Mouse (Mus musculus) hindbrain, embryonic 12.5 days (tissue): ENCODE measurements around the gene Ormdl3. TPM values are rescaled to one million over a fixed set of nuclear protein-coding genes. Genes with fewer than 3 reads are reported as not detected.

Source experiments
- ATAC-seq: fragments of 200-750 bp; cut with Nextera tagmentation; 2 replicates; pipeline ENCODE4 v1.8.0; 2017; ENCODE audit warnings: moderate TSS enrichment; ENCODE audit not compliant: low FRiP score
- H3K27ac ChIP-seq: fragments of 300-500 bp; sonication (generic); 2 replicates; pipeline ENCODE4 v1.5.1; 2016; ENCODE audit warnings: mild to moderate bottlenecking
- H3K27me3 ChIP-seq: fragments of 300-500 bp; sonication (generic); 2 replicates; pipeline ENCODE4 v1.6.1; 2016; ENCODE audit warnings: mild to moderate bottlenecking
- H3K36me3 ChIP-seq: fragments of 300-500 bp; sonication (generic); 2 replicates; pipeline ENCODE4 v1.6.1; 2016; ENCODE audit warnings: mild to moderate bottlenecking
- H3K4me1 ChIP-seq: fragments of 300-500 bp; sonication (generic); 2 replicates; pipeline ENCODE4 v1.6.1; 2016
- H3K4me2 ChIP-seq: fragments of 300-500 bp; sonication (generic); replicated peaks from 2 replicates; pipeline ENCODE4 v1.6.1; 2016; ENCODE audit warnings: mild to moderate bottlenecking
- H3K4me3 ChIP-seq: fragments of 300-500 bp; sonication (generic); 2 replicates; pipeline ENCODE4 v1.5.1; 2016; ENCODE audit warnings: mild to moderate bottlenecking
- H3K9ac ChIP-seq: fragments of 300-500 bp; sonication (generic); 2 replicates; pipeline ENCODE4 v1.6.1; 2016; ENCODE audit warnings: mild to moderate bottlenecking, moderate library complexity
- H3K9me3 ChIP-seq: fragments of 300-500 bp; sonication (generic); replicated peaks from 2 replicates; pipeline ENCODE4 v1.6.1; 2016; ENCODE audit warnings: mild to moderate bottlenecking
- WGBS: fragments of 180-500 bp; shearing (Covaris S2); methylation state at CpG from one replicate; pipeline ENCODE4 v1.1.7; 2016; 5-methylcytosine and 5-hydroxymethylcytosine counted together
- polyA plus RNA-seq: library from polyadenylated mRNA; unstranded; fragments of >200 nt; fragmentation: Nextera tagmentation; extraction: Ambion mirVana; gene quantifications from 2 replicates; pipeline ENCODE4 v1.2.1, GENCODE M21; 2016

Ormdl3 gene
- polyA plus RNA-seq, 1 experiment from 2014 or later, result 69.8 TPM

DNA sequence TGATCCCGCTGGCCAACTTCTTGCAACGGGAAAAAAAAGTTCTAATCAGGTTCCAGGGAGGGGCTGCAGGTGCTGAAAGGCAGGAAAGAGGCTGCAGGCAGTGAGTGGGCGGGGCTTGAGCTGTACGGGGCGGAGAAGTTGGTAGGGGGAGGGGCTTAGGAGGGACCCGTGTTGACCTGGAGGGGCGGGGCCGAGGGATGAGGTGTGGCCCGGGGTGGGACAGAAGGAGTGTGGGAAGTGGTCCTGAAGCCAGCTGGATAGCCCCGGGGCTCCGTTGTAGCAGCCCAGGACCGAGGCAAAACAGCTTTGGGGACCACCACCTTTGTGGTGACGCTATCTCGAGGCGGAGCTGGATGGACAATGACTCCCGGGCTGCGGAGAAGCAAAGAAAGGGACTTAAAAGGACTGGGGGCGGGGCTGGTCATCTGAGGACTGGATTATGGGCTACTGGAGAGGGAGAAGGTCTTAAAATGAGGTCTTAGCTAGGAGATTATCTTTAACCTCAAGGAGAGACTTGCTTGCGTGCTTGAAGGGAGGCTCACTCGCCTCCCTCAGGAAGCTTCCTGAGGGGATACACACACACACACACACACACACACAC is 15.0 kb upstream of the Ormdl3 start:
- Histone ChIP-seq H3K9me3 (no peaks in the 10 kb centered on the region), H3K27ac (no peak overlapping the region), H3K4me1 (peaks cover 7% of the 10 kb centered on the region), H3K27me3 (peaks cover 43% of the 10 kb centered on the region), H3K36me3 (no peaks in the 10 kb centered on the region), H3K4me2 (peak overlapping the region; percentile 47), H3K4me3 (peak overlapping the region; percentile 29), H3K9ac (0 out of 2 replicates have a peak overlapping the region, but pooled peaks have one; percentile 23)
- 3% methylated on average over 19 of the region's 20 CpGs for WGBS
- no peak for ATAC-seq

GRCm38 (mm10) chr11:98599291-98599690 is 12.1 kb upstream of the Ormdl3 start:
- H3K9me3 ChIP-seq, result no peaks in the 10 kb centered on the region
- H3K4me1 ChIP-seq, result peaks cover 7% of the 10 kb centered on the region
- WGBS, result 46% methylated on average over 18 of the region's 18 CpGs
- H3K4me3 ChIP-seq, result no peak overlapping the region
- peaks cover 43% of the 10 kb centered on the region for H3K27me3 ChIP-seq
- no peak overlapping the region for H3K27ac ChIP-seq
- H3K9ac ChIP-seq, result no peak overlapping the region
- no peaks in the 10 kb centered on the region for H3K36me3 ChIP-seq
- no peak for ATAC-seq
- no peak overlapping the region for H3K4me2 ChIP-seq

GRCm38 (mm10) chr11:98598851-98599290 is 11.7 kb upstream of the Ormdl3 start:
- Histone ChIP-seq H3K4me3 (no peak overlapping the region), H3K9ac (no peak overlapping the region), H3K4me1 (peaks cover 7% of the 10 kb centered on the region), H3K4me2 (no peak overlapping the region), H3K27ac (no peak overlapping the region), H3K27me3 (peaks cover 43% of the 10 kb centered on the region), H3K36me3 (no peaks in the 10 kb centered on the region), H3K9me3 (no peaks in the 10 kb centered on the region)
- 65% methylated on average over 18 of the region's 18 CpGs for WGBS
- no peak for ATAC-seq

DNA sequence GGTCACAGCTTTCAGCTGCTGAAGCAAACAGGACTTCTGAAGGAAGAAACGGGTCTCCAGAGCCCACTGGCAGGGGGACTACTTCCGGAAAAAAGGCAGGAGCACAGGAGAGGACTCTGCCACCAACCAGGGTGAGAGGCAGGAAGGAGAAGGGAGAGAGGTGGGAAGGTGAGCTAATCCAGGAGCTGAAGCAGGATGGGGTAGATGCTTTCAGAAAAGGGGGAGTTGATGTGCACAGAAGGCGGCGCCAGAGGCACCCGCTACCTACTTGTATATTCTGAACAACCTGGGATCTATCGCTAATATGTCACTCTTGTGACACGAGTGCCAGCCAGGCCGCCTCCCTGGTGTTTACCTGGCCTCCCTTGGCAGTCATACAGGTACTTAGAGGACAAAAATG is 10.8 kb upstream of the Ormdl3 start, which contains the start of gene Lrrc3c:
Gene Lrrc3c, plus strand, starts transcription at position 301 of the 400 bp plus-strand sequence.
- H3K27ac ChIP-seq, result no peak within 1 kb of the TSS
- no peak within 1 kb of the TSS for H3K4me3 ChIP-seq
- 79% methylated on average over 8 of the region's 8 CpGs for WGBS
- no peaks in the 10 kb centered on the region for H3K9me3 ChIP-seq
- peaks cover 43% of the 10 kb centered on the region for H3K27me3 ChIP-seq
- H3K4me1 ChIP-seq, result peaks cover 7% of the 10 kb centered on the region
- H3K36me3 ChIP-seq, result no peaks in the 10 kb centered on the region
- H3K4me2 ChIP-seq, result no peak within 1 kb of the TSS
- no peak within 1 kb of the TSS for H3K9ac ChIP-seq
- ATAC-seq, result no peak

DNA sequence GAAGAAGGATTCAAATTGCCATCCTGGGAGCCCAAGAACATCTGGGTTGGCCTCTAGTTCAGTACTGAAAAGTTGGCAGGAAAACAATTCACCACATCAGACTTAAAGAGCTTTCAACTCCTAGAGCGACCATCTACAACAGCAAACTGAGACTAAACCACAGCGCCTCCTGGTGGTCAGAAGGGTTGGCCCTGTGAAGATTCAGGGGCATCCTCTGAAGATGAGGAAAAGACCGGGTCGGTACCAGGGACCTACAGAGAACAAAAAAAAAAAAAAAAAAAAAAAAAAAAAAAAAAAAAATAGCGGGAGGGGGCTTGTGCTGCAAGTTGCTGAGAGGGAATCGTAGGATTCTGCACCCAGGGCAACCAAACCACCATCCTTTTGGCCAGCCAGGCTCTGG is 10.2 kb upstream of the Ormdl3 start:
- ATAC-seq, result no peak
- 36% methylated on average over 6 of the region's 6 CpGs for WGBS
- H3K4me1 ChIP-seq, result peaks cover 5% of the 10 kb centered on the region

DNA sequence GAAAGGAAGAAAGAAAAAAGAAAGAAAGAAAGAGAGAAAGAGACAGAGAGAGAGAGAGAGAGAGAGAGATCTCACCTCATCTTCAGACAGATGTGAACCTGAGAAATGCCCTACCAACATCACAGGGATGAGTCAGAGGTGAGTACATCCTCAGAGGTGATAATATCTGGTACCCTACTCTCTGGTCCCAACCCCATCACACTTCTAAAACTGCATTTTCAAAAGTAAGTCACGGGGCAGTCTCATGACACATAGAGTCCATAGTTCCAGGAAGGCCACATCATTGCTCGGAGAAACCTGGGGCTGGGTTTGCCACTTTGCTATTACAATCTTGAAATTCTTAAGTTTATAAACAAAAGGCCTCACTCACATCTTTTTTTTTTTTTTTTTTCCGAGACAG is 8.8 kb upstream of the Ormdl3 start:
- Histone ChIP-seq H3K4me3 (no peak overlapping the region), H3K36me3 (no peaks in the 10 kb centered on the region), H3K4me1 (no peaks in the 10 kb centered on the region), H3K9me3 (no peaks in the 10 kb centered on the region), H3K27ac (no peak overlapping the region), H3K4me2 (no peak overlapping the region), H3K27me3 (peaks cover 38% of the 10 kb centered on the region), H3K9ac (no peak overlapping the region)
- WGBS, result 88% methylated on average over 3 of the region's 3 CpGs
- no peak for ATAC-seq

More for the DNA sequence above, 10.2 kb upstream of the Ormdl3 start:
- Histone ChIP-seq H3K27me3 (peaks cover 46% of the 10 kb centered on the region), H3K4me3 (no peak overlapping the region), H3K9ac (no peak overlapping the region), H3K36me3 (no peaks in the 10 kb centered on the region), H3K9me3 (no peaks in the 10 kb centered on the region), H3K4me2 (no peak overlapping the region), H3K27ac (no peak overlapping the region)

DNA sequence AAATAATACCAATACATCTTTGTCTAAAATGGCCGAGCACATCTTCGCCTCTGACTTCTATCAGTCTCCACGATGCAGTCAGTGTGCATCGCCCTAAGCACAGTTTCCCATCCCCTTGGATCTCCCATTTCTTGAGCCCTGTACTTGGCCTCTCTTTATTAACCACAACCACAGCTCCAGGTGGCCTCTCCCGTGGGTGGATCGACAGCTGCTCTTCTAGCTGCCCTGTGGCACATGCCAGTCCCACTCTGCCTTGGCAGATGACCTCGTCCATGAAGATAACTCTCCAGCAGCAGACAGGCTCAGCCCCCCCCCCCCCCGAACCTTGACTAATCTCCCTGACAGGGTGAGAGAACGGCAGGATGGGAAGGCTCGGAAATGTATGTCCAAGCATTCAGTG is 8.3 kb upstream of the Ormdl3 start:
- H3K27ac ChIP-seq, result no peak overlapping the region
- no peaks in the 10 kb centered on the region for H3K9me3 ChIP-seq
- H3K4me3 ChIP-seq, result no peak overlapping the region
- H3K4me1 ChIP-seq, result no peaks in the 10 kb centered on the region
- H3K36me3 ChIP-seq, result no peaks in the 10 kb centered on the region
- ATAC-seq, result no peak
- H3K9ac ChIP-seq, result no peak overlapping the region
- 80% methylated on average over 10 of the region's 10 CpGs for WGBS
- H3K27me3 ChIP-seq, result peaks cover 33% of the 10 kb centered on the region
- no peak overlapping the region for H3K4me2 ChIP-seq

GRCm38 (mm10) chr11:98595021-98595420 is 7.9 kb upstream of the Ormdl3 start:
- H3K4me1 ChIP-seq, result no peaks in the 10 kb centered on the region
- no peak overlapping the region for H3K4me3 ChIP-seq
- no peak overlapping the region for H3K4me2 ChIP-seq
- ATAC-seq, result no peak
- no peak overlapping the region for H3K9ac ChIP-seq
- WGBS, result 80% methylated on average over 6 of the region's 6 CpGs
- no peaks in the 10 kb centered on the region for H3K36me3 ChIP-seq
- H3K27me3 ChIP-seq, result peaks cover 29% of the 10 kb centered on the region
- H3K27ac ChIP-seq, result no peak overlapping the region
- H3K9me3 ChIP-seq, result no peaks in the 10 kb centered on the region

- ATAC-seq, result no peak
- H3K27ac ChIP-seq, result no peak overlapping the region
- WGBS, result 74% methylated on average over 19 of the region's 19 CpGs
- no peaks in the 10 kb centered on the region for H3K9me3 ChIP-seq
- H3K4me1 ChIP-seq, result peaks cover 21% of the 10 kb centered on the region
- H3K9ac ChIP-seq, result no peak overlapping the region
- no peaks in the 10 kb centered on the region for H3K36me3 ChIP-seq
- no peak overlapping the region for H3K4me2 ChIP-seq
- peaks cover 5% of the 10 kb centered on the region for H3K27me3 ChIP-seq
- no peak overlapping the region for H3K4me3 ChIP-seq
Measured at GRCm38 (mm10) chr11:98590548-98591445, 3.6 kb upstream of the Ormdl3 start.

- Histone ChIP-seq H3K27me3 (peaks cover 5% of the 10 kb centered on the region), H3K36me3 (no peaks in the 10 kb centered on the region), H3K4me3 (no peak overlapping the region), H3K4me1 (peaks cover 34% of the 10 kb centered on the region), H3K27ac (no peak overlapping the region), H3K4me2 (no peak overlapping the region), H3K9ac (no peak overlapping the region), H3K9me3 (no peaks in the 10 kb centered on the region)
- ATAC-seq, result no peak
- 82% methylated on average over 8 of the region's 8 CpGs for WGBS
Measured at GRCm38 (mm10) chr11:98589306-98589705, 2.1 kb upstream of the Ormdl3 start.

DNA sequence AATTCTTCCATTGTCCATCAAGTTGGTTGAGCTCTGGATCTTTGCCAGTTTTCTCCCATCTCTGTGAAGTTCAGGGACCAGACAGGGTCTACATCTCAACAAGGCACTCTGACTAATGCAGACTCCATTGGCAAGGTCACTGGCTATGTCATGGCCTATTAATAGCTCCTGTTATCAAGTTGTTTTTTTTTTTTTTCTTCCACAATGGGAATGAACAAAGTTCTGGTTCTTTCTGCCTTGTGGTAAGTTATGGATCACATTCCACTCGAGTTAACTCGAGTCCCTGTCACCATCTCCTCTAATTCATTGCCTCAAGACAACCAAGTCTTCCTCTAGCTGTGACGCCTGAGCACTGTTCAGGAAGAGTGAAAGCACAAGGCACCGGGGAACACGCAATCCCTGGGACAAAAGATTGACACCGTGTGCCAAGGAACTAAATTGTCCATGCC is 1.7 kb upstream of the Ormdl3 start:
- WGBS, result 73% methylated on average over 6 of the region's 6 CpGs
- Histone ChIP-seq H3K27me3 (peaks cover 5% of the 10 kb centered on the region), H3K4me2 (no peak overlapping the region), H3K4me1 (peaks cover 34% of the 10 kb centered on the region), H3K27ac (no peak overlapping the region), H3K9ac (no peak overlapping the region), H3K36me3 (no peaks in the 10 kb centered on the region), H3K9me3 (no peaks in the 10 kb centered on the region), H3K4me3 (no peak overlapping the region)
- no peak for ATAC-seq

DNA sequence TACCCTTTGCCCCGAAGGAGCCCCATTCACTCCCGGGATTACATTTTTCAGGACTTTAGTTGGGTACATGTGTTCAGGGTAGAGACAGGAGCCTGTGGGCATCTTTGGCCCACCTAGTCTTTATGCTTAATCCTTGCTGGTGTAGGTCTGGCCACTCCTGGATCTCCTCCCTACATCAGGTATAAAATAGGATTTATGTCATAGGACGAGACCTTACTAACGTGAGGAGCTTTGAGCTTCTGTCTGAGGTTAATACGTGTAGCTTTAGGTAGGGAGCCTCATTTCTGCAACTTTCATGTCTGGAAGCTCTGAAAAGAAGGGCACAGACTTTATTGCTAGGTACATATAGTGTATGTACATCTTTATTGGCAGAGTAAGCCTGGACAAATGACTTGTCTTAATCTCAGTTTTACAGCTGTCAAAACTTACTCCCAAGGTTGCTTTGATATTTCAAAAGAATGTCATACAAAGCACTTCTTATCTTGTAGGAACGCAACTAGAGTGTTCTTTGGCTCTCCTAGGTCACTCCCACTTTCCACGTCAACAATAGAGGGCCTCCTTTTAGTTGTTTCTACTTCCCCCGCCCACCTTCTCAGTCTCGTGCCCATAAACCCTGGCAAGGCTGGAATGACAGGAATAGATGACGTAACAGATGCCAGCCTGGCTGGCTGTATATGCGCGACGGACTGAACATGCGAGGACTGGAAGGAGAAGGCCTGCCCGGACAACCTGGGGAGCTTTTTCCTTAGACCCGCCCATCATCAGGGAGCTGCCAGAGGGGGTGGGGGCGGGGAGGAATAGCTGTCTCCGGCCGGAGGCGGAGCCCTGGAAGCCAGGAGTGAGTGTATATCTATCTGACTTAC is 747 bp upstream of the Ormdl3 start:
- Histone ChIP-seq H3K27me3 (peaks cover 5% of the 10 kb centered on the region), H3K4me2 (peak overlapping the region; percentile 93), H3K27ac (peak overlapping the region; percentile 86), H3K9ac (peak overlapping the region; percentile 90), H3K4me3 (peak overlapping the region; percentile 86), H3K4me1 (peaks cover 34% of the 10 kb centered on the region), H3K36me3 (peaks cover 8% of the 10 kb centered on the region), H3K9me3 (no peaks in the 10 kb centered on the region)
- 0 out of 2 replicates have a peak, but pooled peaks have one; percentile 7 for ATAC-seq
- 7% methylated on average over 19 of the region's 20 CpGs for WGBS
